Mouse (Mus musculus) adrenal gland, postnatal 25 days (tissue): Measurements from ENCODE around the gene Cct7. TPM values are rescaled to one million over a fixed set of nuclear protein-coding genes. Genes with fewer than 3 reads are reported as not detected.
"Not testable (repeated sequence)": the region's sequence is repeated elsewhere in the genome, so short reads cannot be mapped to it uniquely, and the experiment has no call there.

Source experiments
- DNase-seq: peaks from one replicate; pipeline ENCODE4 v3.0.0; 2021; ENCODE audit warnings: mixed read lengths
- long read RNA-seq: library from polyadenylated mRNA; stranded (forward); transcript quantifications from one replicate; pipeline ENCODE4 v2.0.0, GENCODE M21; 2021
- total RNA-seq: library from RNA; stranded (reverse); gene quantifications from 2 replicates; pipeline ENCODE4 v1.2.3, GENCODE M21; 2021

Gene Cct7
- total RNA-seq = 245 and 261 TPM in 2 replicates
- long read RNA-seq, transcript Cct7-201 (12 exons, 2,441 nt) = major isoform, 480 of 514 reads
- long read RNA-seq, partial matches to known transcripts = 22 of 514 reads
- long read RNA-seq, other reads (novel, unspliced or antisense) = 12 of 514 reads

GRCm38 (mm10) chr6:85450697-85451663, at the start of gene Cct7:
Gene Cct7, plus strand, starts transcription at chr6:85451514.
- DNase-seq = peak; percentile 99

GRCm38 (mm10) chr6:85402613-85403012, 48.7 kb upstream of the Cct7 start:
- no peak for DNase-seq

- DNase-seq = no peak
Observed at GRCm38 (mm10) chr6:85403039-85403438, 48.3 kb upstream of the Cct7 start.

- DNase-seq = no peak
Observed at GRCm38 (mm10) chr6:85409003-85409402, 42.3 kb upstream of the Cct7 start.

- DNase-seq = peak; percentile 58
Observed at GRCm38 (mm10) chr6:85410771-85411273, 40.5 kb upstream of the Cct7 start.

GRCm38 (mm10) chr6:85415829-85416228, 35.5 kb upstream of the Cct7 start:
- no peak for DNase-seq

GRCm38 (mm10) chr6:85419150-85419549, 32.2 kb upstream of the Cct7 start:
- no peak for DNase-seq

- DNase-seq = no peak
Observed at GRCm38 (mm10) chr6:85423836-85424379, 27.4 kb upstream of the Cct7 start, which contains the start of gene Noto. Gene Noto, plus strand, starts transcription at chr6:85423886.

GRCm38 (mm10) chr6:85431274-85431841, 20.0 kb upstream of the Cct7 start:
- no peak for DNase-seq

- peak; percentile 93 for DNase-seq
Observed at GRCm38 (mm10) chr6:85431842-85432431, 19.4 kb upstream of the Cct7 start, which contains the start of gene Smyd5. Gene Smyd5, plus strand, starts transcription at chr6:85431989.

GRCm38 (mm10) chr6:85433865-85434264, 17.4 kb upstream of the Cct7 start:
- DNase-seq = no peak

- no peak for DNase-seq
Observed at GRCm38 (mm10) chr6:85436204-85436603, 15.1 kb upstream of the Cct7 start.

- DNase-seq = no peak
Observed at GRCm38 (mm10) chr6:85436631-85437030, 14.7 kb upstream of the Cct7 start.

- DNase-seq = no peak
Observed at GRCm38 (mm10) chr6:85441142-85441541, 10.2 kb upstream of the Cct7 start.

- no peak for DNase-seq
Observed at GRCm38 (mm10) chr6:85443488-85444233, 7.7 kb upstream of the Cct7 start.

- no peak for DNase-seq
Observed at GRCm38 (mm10) chr6:85444266-85444965, 6.9 kb upstream of the Cct7 start.

- no peak for DNase-seq
Observed at GRCm38 (mm10) chr6:85445286-85445685, 6.0 kb upstream of the Cct7 start.

GRCm38 (mm10) chr6:85447351-85447750, 4.0 kb upstream of the Cct7 start:
- no peak for DNase-seq

GRCm38 (mm10) chr6:85450140-85450539, 1.2 kb upstream of the Cct7 start:
- not testable (repeated sequence) for DNase-seq

GRCm38 (mm10) chr6:85451664-85452410, 523 bp downstream of the Cct7 start, which contains the start of gene Pradc1:
Gene Pradc1, minus strand, starts transcription at chr6:85451970.
- peak; percentile 93 for DNase-seq
